Mouse (Mus musculus) neural tube, embryonic 12.5 days (tissue): ENCODE results near the gene Slc7a8. TPM values are rescaled to one million over a fixed set of nuclear protein-coding genes. Genes with fewer than 3 reads are reported as not detected.

Source experiments
- ATAC-seq: fragments of 200-750 bp; cut with Nextera tagmentation; 2 replicates; pipeline ENCODE4 v1.8.0; 2017; ENCODE audit warnings: low read depth, mild to moderate bottlenecking, moderate TSS enrichment, moderate library complexity; ENCODE audit not compliant: low FRiP score
- H3K27ac ChIP-seq: fragments of 300-500 bp; sonication (generic); 2 replicates; pipeline ENCODE4 v1.5.1; 2016
- H3K27me3 ChIP-seq: fragments of 300-500 bp; sonication (generic); replicated peaks from 2 replicates; pipeline ENCODE4 v1.6.1; 2016; ENCODE audit warnings: mild to moderate bottlenecking
- H3K36me3 ChIP-seq: fragments of 300-500 bp; sonication (generic); 2 replicates; pipeline ENCODE4 v1.6.1; 2016; ENCODE audit warnings: mild to moderate bottlenecking
- H3K4me1 ChIP-seq: fragments of 300-500 bp; sonication (generic); 2 replicates; pipeline ENCODE4 v1.6.1; 2016
- H3K4me2 ChIP-seq: fragments of 300-500 bp; sonication (generic); replicated peaks from 2 replicates; pipeline ENCODE4 v1.6.1; 2016; ENCODE audit warnings: mild to moderate bottlenecking
- H3K4me3 ChIP-seq: fragments of 300-500 bp; sonication (generic); 2 replicates; pipeline ENCODE4 v1.5.1; 2016
- H3K9ac ChIP-seq: fragments of 300-500 bp; sonication (generic); 2 replicates; pipeline ENCODE4 v1.6.1; 2016; ENCODE audit warnings: mild to moderate bottlenecking
- H3K9me3 ChIP-seq: fragments of 300-500 bp; sonication (generic); 2 replicates; pipeline ENCODE4 v1.6.1; 2016; ENCODE audit warnings: mild to moderate bottlenecking
- WGBS: fragments of 180-500 bp; shearing (Covaris S2); methylation state at CpG from one replicate; pipeline ENCODE4 v1.1.7; 2016; 5-methylcytosine and 5-hydroxymethylcytosine counted together
- polyA plus RNA-seq: library from polyadenylated mRNA; unstranded; fragments of >200 nt; fragmentation: Nextera tagmentation; extraction: Ambion mirVana; gene quantifications from 2 replicates; pipeline ENCODE4 v1.2.1, GENCODE M21; 2016

The Slc7a8 gene
- polyA plus RNA-seq, 1 experiment from 2014 or later = 3.7 TPM

- no peak for ATAC-seq
- WGBS = 97% methylated on average over 3 of the region's 3 CpGs
- no peaks in the 10 kb centered on the region for H3K9me3 ChIP-seq
Measured at GRCm38 (mm10) chr14:54682396-54682795, 99.3 kb downstream of the Slc7a8 start.

GRCm38 (mm10) chr14:54678657-54679304 lies 103.0 kb downstream of the Slc7a8 start:
- 83% methylated on average over 16 of the region's 16 CpGs for WGBS
- Histone ChIP-seq H3K9ac (no peak overlapping the region), H3K4me1 (no peaks in the 10 kb centered on the region), H3K27me3 (no peaks in the 10 kb centered on the region), H3K4me2 (no peak overlapping the region), H3K4me3 (no peak overlapping the region), H3K9me3 (no peaks in the 10 kb centered on the region), H3K36me3 (peaks cover 62% of the 10 kb centered on the region), H3K27ac (no peak overlapping the region)
- ATAC-seq = no peak

More at GRCm38 (mm10) chr14:54682396-54682795, 99.3 kb downstream of the Slc7a8 start:
- no peak overlapping the region for H3K9ac ChIP-seq
- no peak overlapping the region for H3K4me2 ChIP-seq
- no peak overlapping the region for H3K27ac ChIP-seq
- peaks cover 34% of the 10 kb centered on the region for H3K36me3 ChIP-seq
- H3K4me3 ChIP-seq = no peak overlapping the region
- H3K4me1 ChIP-seq = peaks cover 12% of the 10 kb centered on the region
- no peaks in the 10 kb centered on the region for H3K27me3 ChIP-seq

- Histone ChIP-seq H3K27me3 (no peaks in the 10 kb centered on the region), H3K9ac (no peak overlapping the region), H3K4me3 (no peak overlapping the region), H3K4me2 (no peak overlapping the region), H3K9me3 (no peaks in the 10 kb centered on the region), H3K27ac (no peak overlapping the region), H3K4me1 (no peaks in the 10 kb centered on the region), H3K36me3 (peaks cover 64% of the 10 kb centered on the region)
- no peak for ATAC-seq
- 90% methylated on average over 5 of the region's 5 CpGs for WGBS
Measured at GRCm38 (mm10) chr14:54676290-54676689, 105.5 kb downstream of the Slc7a8 start.

- Histone ChIP-seq H3K27me3 (no peaks in the 10 kb centered on the region), H3K36me3 (peaks cover 66% of the 10 kb centered on the region)
- no peak for ATAC-seq
Measured at GRCm38 (mm10) chr14:54674317-54674716, 107.4 kb downstream of the Slc7a8 start.

More at GRCm38 (mm10) chr14:54674317-54674716, 107.4 kb downstream of the Slc7a8 start:
- H3K9ac ChIP-seq = no peak overlapping the region
- 87% methylated on average over 2 of the region's 2 CpGs for WGBS
- no peak overlapping the region for H3K27ac ChIP-seq
- no peak overlapping the region for H3K4me2 ChIP-seq
- no peak overlapping the region for H3K4me3 ChIP-seq
- H3K9me3 ChIP-seq = no peaks in the 10 kb centered on the region
- no peaks in the 10 kb centered on the region for H3K4me1 ChIP-seq

Other genes starting within 250 kb of the Slc7a8 start
- 32.1 and 37.9 TPM in 2 replicates for gene Haus4, start 227.3 kb downstream of the Slc7a8 start, polyA plus RNA-seq
- gene Ajuba, start 204.4 kb downstream of the Slc7a8 start, polyA plus RNA-seq = 32.9 and 36.6 TPM in 2 replicates
- gene 4931414P19Rik, start 176.0 kb downstream of the Slc7a8 start, polyA plus RNA-seq = 8.4 and 8.6 TPM in 2 replicates
- 404 and 429 TPM in 2 replicates for gene Psmb5, start 163.9 kb downstream of the Slc7a8 start, polyA plus RNA-seq
- gene Psmb11, start 160.5 kb downstream of the Slc7a8 start, polyA plus RNA-seq = not detected in 2 replicates
- not detected in 2 replicates for gene Gm17606, start 141.0 kb downstream of the Slc7a8 start, polyA plus RNA-seq
- 9.5 and 10.0 TPM in 2 replicates for gene Cdh24, start 140.6 kb downstream of the Slc7a8 start, polyA plus RNA-seq
- 92.0 and 93.3 TPM in 2 replicates for gene 1700123O20Rik, start 95.7 kb downstream of the Slc7a8 start, polyA plus RNA-seq
- gene Acin1, start 95.0 kb downstream of the Slc7a8 start, polyA plus RNA-seq = 140 and 167 TPM in 2 replicates
- 0.10 and 0.17 TPM in 2 replicates for gene Gm29776, start 83.1 kb downstream of the Slc7a8 start, polyA plus RNA-seq
- gene Cebpe, start 69.8 kb downstream of the Slc7a8 start, polyA plus RNA-seq = 0.15 TPM in 1 of 2 replicates, not detected in the other
- gene Rnf212b, start 32.2 kb upstream of the Slc7a8 start, polyA plus RNA-seq = not detected in 2 replicates
- gene Homez, start 89.0 kb upstream of the Slc7a8 start, polyA plus RNA-seq = 15.7 and 16.6 TPM in 2 replicates
- 1.1 and 1.4 TPM in 2 replicates for gene Ppp1r3e, start 95.6 kb upstream of the Slc7a8 start, polyA plus RNA-seq
- 3.8 and 4.1 TPM in 2 replicates for gene Bcl2l2, start 101.4 kb upstream of the Slc7a8 start, polyA plus RNA-seq
- gene Gm20521, start 101.5 kb upstream of the Slc7a8 start, polyA plus RNA-seq = not detected in 2 replicates
- gene Pabpn1, start 110.6 kb upstream of the Slc7a8 start, polyA plus RNA-seq = 214 and 236 TPM in 2 replicates
- 126 and 131 TPM in 2 replicates for gene Slc22a17, start 131.2 kb upstream of the Slc7a8 start, polyA plus RNA-seq
- gene Efs, start 144.2 kb upstream of the Slc7a8 start, polyA plus RNA-seq = 29.1 and 31.2 TPM in 2 replicates
- 0.19 and 0.48 TPM in 2 replicates for gene Il25, start 150.7 kb upstream of the Slc7a8 start, polyA plus RNA-seq
- 6.7 and 7.2 TPM in 2 replicates for gene Cmtm5, start 154.3 kb upstream of the Slc7a8 start, polyA plus RNA-seq
- 2.9 and 3.8 TPM in 2 replicates for gene Myh6, start 185.0 kb upstream of the Slc7a8 start, polyA plus RNA-seq
- not detected in 2 replicates for gene Gm17428, start 195.0 kb upstream of the Slc7a8 start, polyA plus RNA-seq
- 7.0 and 11.3 TPM in 2 replicates for gene Myh7, start 212.7 kb upstream of the Slc7a8 start, polyA plus RNA-seq
- gene Ngdn, start 233.5 kb upstream of the Slc7a8 start, polyA plus RNA-seq = 64.1 and 69.1 TPM in 2 replicates